Mouse (Mus musculus) hindbrain, embryonic 10.5 days (tissue): ENCODE measurements around the gene Cd69. TPM values are rescaled to one million over a fixed set of nuclear protein-coding genes. Genes with fewer than 3 reads are reported as not detected.

ENCODE experiments used
- DNase-seq: peaks from one replicate; pipeline ENCODE4 v3.0.0-alpha.2; 2017; ENCODE audit warnings: low spot score
- H3K27ac ChIP-seq: fragments of 300-500 bp; sonication (generic); 2 replicates; pipeline ENCODE4 v1.5.1; 2016; ENCODE audit warnings: mild to moderate bottlenecking, moderate library complexity
- H3K27me3 ChIP-seq: fragments of 300-500 bp; sonication (generic); 2 replicates; pipeline ENCODE4 v1.6.1; 2016; ENCODE audit warnings: mild to moderate bottlenecking; ENCODE audit not compliant: poor library complexity, insufficient read depth, severe bottlenecking
- H3K36me3 ChIP-seq: fragments of 300-500 bp; sonication (generic); 2 replicates; pipeline ENCODE4 v1.6.1; 2016; ENCODE audit warnings: mild to moderate bottlenecking, moderate library complexity
- H3K4me1 ChIP-seq: fragments of 300-500 bp; sonication (generic); replicated peaks from 2 replicates; pipeline ENCODE4 v1.6.1; 2016; ENCODE audit warnings: mild to moderate bottlenecking
- H3K4me3 ChIP-seq: fragments of 300-500 bp; sonication (generic); 2 replicates; pipeline ENCODE4 v1.5.1; 2016; ENCODE audit warnings: mild to moderate bottlenecking, moderate library complexity
- H3K9me3 ChIP-seq: fragments of 300-500 bp; sonication (generic); 2 replicates; pipeline ENCODE4 v1.6.1; 2016; ENCODE audit warnings: mild to moderate bottlenecking, moderate library complexity
- WGBS: fragments of 180-500 bp; shearing (Covaris S2); methylation state at CpG from one replicate; pipeline ENCODE4 v1.1.7; 2016; 5-methylcytosine and 5-hydroxymethylcytosine counted together
- polyA plus RNA-seq: library from polyadenylated mRNA; unstranded; fragments of >200 nt; fragmentation: Nextera tagmentation; extraction: Ambion mirVana; gene quantifications from 2 replicates; pipeline ENCODE4 v1.2.1, GENCODE M21; 2016

Gene Cd69
- polyA plus RNA-seq, 1 experiment from 2014 or later = not detected

GRCm38 (mm10) chr6:129229774-129230578, 45.3 kb downstream of the Cd69 start:
- DNase-seq = no peak
- Histone ChIP-seq H3K4me1 (no peaks in the 10 kb centered on the region), H3K9me3 (no peaks in the 10 kb centered on the region), H3K27me3 (no peaks in the 10 kb centered on the region), H3K4me3 (no peak overlapping the region), H3K27ac (no peak overlapping the region), H3K36me3 (no peaks in the 10 kb centered on the region)
- 79% methylated on average over 3 of the region's 3 CpGs for WGBS

GRCm38 (mm10) chr6:129228935-129229773, 46.1 kb downstream of the Cd69 start:
- Histone ChIP-seq H3K4me3 (no peak overlapping the region), H3K27me3 (no peaks in the 10 kb centered on the region), H3K4me1 (no peaks in the 10 kb centered on the region), H3K9me3 (no peaks in the 10 kb centered on the region), H3K36me3 (no peaks in the 10 kb centered on the region), H3K27ac (no peak overlapping the region)
- 68% methylated on average over 3 of the region's 3 CpGs for WGBS
- no peak for DNase-seq

- DNase-seq = no peak
- Histone ChIP-seq H3K4me3 (no peak overlapping the region), H3K4me1 (no peaks in the 10 kb centered on the region), H3K27me3 (no peaks in the 10 kb centered on the region), H3K9me3 (no peaks in the 10 kb centered on the region), H3K27ac (no peak overlapping the region), H3K36me3 (no peaks in the 10 kb centered on the region)
- WGBS = 86% methylated on average over 2 of the region's 2 CpGs
These were observed 50.2 kb downstream of the Cd69 start for GRCm38 (mm10) chr6:129225078-129225477.

GRCm38 (mm10) chr6:129224090-129224489, 51.1 kb downstream of the Cd69 start:
- WGBS = 86% methylated on average over 1 of the region's 1 CpGs
- Histone ChIP-seq H3K4me3 (no peak overlapping the region), H3K27me3 (no peaks in the 10 kb centered on the region), H3K27ac (no peak overlapping the region), H3K4me1 (no peaks in the 10 kb centered on the region), H3K9me3 (no peaks in the 10 kb centered on the region), H3K36me3 (no peaks in the 10 kb centered on the region)
- DNase-seq = no peak

GRCm38 (mm10) chr6:129223611-129224010, 51.6 kb downstream of the Cd69 start:
- H3K27me3 ChIP-seq = no peaks in the 10 kb centered on the region
- H3K9me3 ChIP-seq = no peaks in the 10 kb centered on the region
- WGBS = 82% methylated on average over 2 of the region's 2 CpGs
- no peak for DNase-seq
- H3K4me1 ChIP-seq = no peaks in the 10 kb centered on the region
- no peaks in the 10 kb centered on the region for H3K36me3 ChIP-seq
- H3K4me3 ChIP-seq = no peak overlapping the region
- no peak overlapping the region for H3K27ac ChIP-seq

GRCm38 (mm10) chr6:129222188-129222800, 52.9 kb downstream of the Cd69 start:
- Histone ChIP-seq H3K4me3 (no peak overlapping the region), H3K27me3 (no peaks in the 10 kb centered on the region), H3K4me1 (no peaks in the 10 kb centered on the region), H3K9me3 (no peaks in the 10 kb centered on the region), H3K27ac (no peak overlapping the region), H3K36me3 (no peaks in the 10 kb centered on the region)
- WGBS = 88% methylated on average over 3 of the region's 3 CpGs
- no peak for DNase-seq

GRCm38 (mm10) chr6:129221053-129221452, 54.2 kb downstream of the Cd69 start:
- 90% methylated on average over 1 of the region's 1 CpGs for WGBS

GRCm38 (mm10) chr6:129219897-129220517, 55.2 kb downstream of the Cd69 start:
- H3K9me3 ChIP-seq = no peaks in the 10 kb centered on the region
- H3K27ac ChIP-seq = no peak overlapping the region
- no peaks in the 10 kb centered on the region for H3K27me3 ChIP-seq
- no peak for DNase-seq
- 80% methylated on average over 3 of the region's 3 CpGs for WGBS
- no peaks in the 10 kb centered on the region for H3K4me1 ChIP-seq
- no peaks in the 10 kb centered on the region for H3K36me3 ChIP-seq
- H3K4me3 ChIP-seq = no peak overlapping the region

More at GRCm38 (mm10) chr6:129221053-129221452, 54.2 kb downstream of the Cd69 start:
- H3K4me1 ChIP-seq = no peaks in the 10 kb centered on the region
- no peaks in the 10 kb centered on the region for H3K36me3 ChIP-seq
- no peak overlapping the region for H3K27ac ChIP-seq
- H3K9me3 ChIP-seq = no peaks in the 10 kb centered on the region
- H3K27me3 ChIP-seq = no peaks in the 10 kb centered on the region
- DNase-seq = no peak
- no peak overlapping the region for H3K4me3 ChIP-seq

GRCm38 (mm10) chr6:129218191-129218696, 57.0 kb downstream of the Cd69 start:
- Histone ChIP-seq H3K27me3 (no peaks in the 10 kb centered on the region), H3K4me1 (no peaks in the 10 kb centered on the region), H3K36me3 (no peaks in the 10 kb centered on the region), H3K4me3 (no peak overlapping the region), H3K9me3 (no peaks in the 10 kb centered on the region), H3K27ac (no peak overlapping the region)
- no peak for DNase-seq
- 84% methylated on average over 5 of the region's 5 CpGs for whole genome bisulfite sequencing

Other genes starting within 250 kb of the Cd69 start
- 0.22 and 0.51 TPM in 2 replicates for gene Klrb1f, start 229.5 kb downstream of the Cd69 start, polyA plus RNA-seq
- gene Clec2e, start 174.5 kb downstream of the Cd69 start, polyA plus RNA-seq = not detected in 2 replicates
- gene Clec2d, start 94.8 kb downstream of the Cd69 start, polyA plus RNA-seq = not detected in 2 replicates
- gene 4922502D21Rik, start 56.4 kb upstream of the Cd69 start, polyA plus RNA-seq = not detected in 2 replicates
- 0.13 and 0.29 TPM in 2 replicates for gene Clec12a, start 67.3 kb upstream of the Cd69 start, polyA plus RNA-seq
- not detected in 2 replicates for gene Clec12b, start 110.4 kb upstream of the Cd69 start, polyA plus RNA-seq
- gene Clec1b, start 121.9 kb upstream of the Cd69 start, polyA plus RNA-seq = 13.3 and 18.0 TPM in 2 replicates
- gene Clec9a, start 133.4 kb upstream of the Cd69 start, polyA plus RNA-seq = 0.24 and 0.35 TPM in 2 replicates
- gene Clec1a, start 176.6 kb upstream of the Cd69 start, polyA plus RNA-seq = 0.46 and 1.2 TPM in 2 replicates
- gene Olr1, start 231.7 kb upstream of the Cd69 start, polyA plus RNA-seq = 0.09 TPM in 1 of 2 replicates, not detected in the other
- gene Tmem52b, start 237.1 kb upstream of the Cd69 start, polyA plus RNA-seq = not detected in 2 replicates